Mouse (Mus musculus) MEL (cell line): ENCODE measurements around the gene Gpc1. TPM values are rescaled to one million over a fixed set of nuclear protein-coding genes. Genes with fewer than 3 reads are reported as not detected.

Experiments used
- DNase-seq: peaks from one replicate; pipeline ENCODE4 v3.0.0; 2011; ENCODE audit warnings: low read depth, low spot score
- H3K27ac ChIP-seq: 2 replicates; pipeline ENCODE4 v1.5.1; 2012; ENCODE audit warnings: low read depth, mild to moderate bottlenecking, control low read depth, low read length, moderate library complexity; ENCODE audit not compliant: control insufficient read depth
- H3K27me3 ChIP-seq, 2 experiments: fragments of 150-350 bp in 1 of 2; sonication (generic) in 1 of 2; 2 replicates each; pipeline ENCODE4 v1.6.1; 2012; ENCODE audit warnings: low read length in 2 of 2, mild to moderate bottlenecking in 2 of 2, improper control_type of control experiment in 1 of 2, moderate library complexity in 1 of 2; ENCODE audit not compliant: insufficient read depth in 2 of 2, control insufficient read depth in 1 of 2
- H3K36me3 ChIP-seq, 2 experiments: 2 replicates each; pipeline ENCODE4 v1.6.1; 2012 to 2014; ENCODE audit warnings: low read length in 2 of 2, improper control_type of control experiment in 1 of 2, inconsistent platforms in 1 of 2, mild to moderate bottlenecking in 1 of 2; ENCODE audit not compliant: insufficient read depth in 2 of 2, control insufficient read depth in 1 of 2
- H3K4me1 ChIP-seq, 2 experiments: fragments of 150-350 bp in 1 of 2; sonication (generic) in 1 of 2; 2 replicates each; pipeline ENCODE4 v1.6.1; 2012; ENCODE audit warnings: low read length in 2 of 2, improper control_type of control experiment in 1 of 2, mild to moderate bottlenecking in 1 of 2; ENCODE audit not compliant: insufficient read depth in 2 of 2, control insufficient read depth in 1 of 2
- H3K4me3 ChIP-seq, 2 experiments: fragments of 150-350 bp in 1 of 2; sonication (generic) in 1 of 2; 2 replicates each; pipeline ENCODE4 v1.5.1; 2012; ENCODE audit warnings: low read depth in 2 of 2, low read length in 2 of 2, mild to moderate bottlenecking in 2 of 2, moderate library complexity in 2 of 2, control low read depth in 1 of 2, improper control_type of control experiment in 1 of 2; ENCODE audit not compliant: control insufficient read depth in 1 of 2, insufficient read depth in 1 of 2
- H3K79me2 ChIP-seq: 2 replicates; pipeline ENCODE4 v1.6.1; 2012; ENCODE audit warnings: mild to moderate bottlenecking, low read length, moderate library complexity; ENCODE audit not compliant: control insufficient read depth, poor library complexity, insufficient read depth
- H3K9ac ChIP-seq: 2 replicates; pipeline ENCODE4 v1.6.1; 2012; ENCODE audit warnings: low read depth, mild to moderate bottlenecking, control low read depth, low read length, moderate library complexity; ENCODE audit not compliant: control insufficient read depth, poor library complexity, severe bottlenecking
- H3K9me3 ChIP-seq: fragments of 150-350 bp; sonication (generic); replicated peaks from 2 replicates; pipeline ENCODE4 v1.6.1; 2012; ENCODE audit warnings: mild to moderate bottlenecking, low read length, improper control_type of control experiment, moderate library complexity; ENCODE audit not compliant: insufficient read depth
- BHLHE40 ChIP-seq: IDR thresholded peaks from 2 replicates; pipeline ENCODE4 v1.6.1; 2012; ENCODE audit warnings: low read depth, mild to moderate bottlenecking, inconsistent platforms, low read length, improper control_type of control experiment, borderline replicate concordance
- CHD1 ChIP-seq: IDR thresholded peaks from 2 replicates; pipeline ENCODE4 v1.6.1; 2012; ENCODE audit warnings: low read depth, mild to moderate bottlenecking, inconsistent platforms, low read length, improper control_type of control experiment
- CTCF ChIP-seq, 3 experiments: IDR thresholded peaks in 2 of 3; conservative IDR thresholded peaks in 1 of 3; 2 replicates each; pipeline ENCODE4 v1.5.1; 2011 to 2012; ENCODE audit warnings: low read length in 3 of 3, low read depth in 2 of 3, mild to moderate bottlenecking in 2 of 3, improper control_type of control experiment in 1 of 3, inconsistent platforms in 1 of 3, mixed read lengths in 1 of 3, moderate library complexity in 1 of 3; ENCODE audit not compliant: control insufficient read depth in 1 of 3, insufficient read depth in 1 of 3, poor library complexity in 1 of 3, severe bottlenecking in 1 of 3
- E2F4 ChIP-seq: IDR thresholded peaks from 2 replicates; pipeline ENCODE4 v1.6.1; 2011; ENCODE audit warnings: low read depth, low read length, improper control_type of control experiment, borderline replicate concordance
- EP300 ChIP-seq, 2 experiments: IDR thresholded peaks; 2 replicates each; pipeline ENCODE4 v1.6.1; 2011; ENCODE audit warnings: improper control_type of control experiment in 2 of 2, low read length in 2 of 2, low read depth in 1 of 2, mild to moderate bottlenecking in 1 of 2
- HCFC1 ChIP-seq: IDR thresholded peaks from 2 replicates; pipeline ENCODE4 v1.6.1; 2012; ENCODE audit warnings: low read depth, mild to moderate bottlenecking, inconsistent platforms, low read length, improper control_type of control experiment, moderate library complexity
- JUND ChIP-seq: IDR thresholded peaks from 2 replicates; pipeline ENCODE4 v1.6.1; 2011; ENCODE audit warnings: low read depth, mild to moderate bottlenecking, improper control_type of control experiment, low read length
- MAX ChIP-seq: IDR thresholded peaks from 2 replicates; pipeline ENCODE4 v1.6.1; 2011; ENCODE audit warnings: low read length, improper control_type of control experiment
- MYB ChIP-seq: IDR thresholded peaks from 2 replicates; pipeline ENCODE4 v1.6.1; 2011; ENCODE audit warnings: mild to moderate bottlenecking, low read depth, low read length, improper control_type of control experiment
- MYC ChIP-seq: IDR thresholded peaks from 2 replicates; pipeline ENCODE4 v1.6.1; 2011; ENCODE audit warnings: low read depth, mild to moderate bottlenecking, low read length, improper control_type of control experiment, moderate library complexity
- NELFE ChIP-seq: IDR thresholded peaks from 2 replicates; pipeline ENCODE4 v1.6.1; 2011; ENCODE audit warnings: low read depth, low read length, improper control_type of control experiment
- POLR2AphosphoS5 ChIP-seq: IDR thresholded peaks from 2 replicates; pipeline ENCODE4 v1.6.1; 2012; ENCODE audit warnings: low read depth, borderline replicate concordance, mild to moderate bottlenecking, inconsistent platforms, low read length, moderate library complexity, mixed read lengths
- SIN3A ChIP-seq: IDR thresholded peaks from 2 replicates; pipeline ENCODE4 v1.6.1; 2012; ENCODE audit warnings: low read length, improper control_type of control experiment, inconsistent platforms
- SMC3 ChIP-seq: IDR thresholded peaks from 2 replicates; pipeline ENCODE4 v1.6.1; 2011; ENCODE audit warnings: low read depth, low read length, improper control_type of control experiment
- USF2 ChIP-seq, 2 experiments: IDR thresholded peaks; 2 replicates each; pipeline ENCODE4 v1.6.1; 2011 to 2012; ENCODE audit warnings: improper control_type of control experiment in 2 of 2, low read length in 2 of 2, borderline replicate concordance in 1 of 2, inconsistent platforms in 1 of 2, low read depth in 1 of 2, mild to moderate bottlenecking in 1 of 2; ENCODE audit not compliant: insufficient read depth in 1 of 2
- ZC3H11A ChIP-seq: IDR thresholded peaks from 2 replicates; pipeline ENCODE4 v1.6.1; 2012; ENCODE audit warnings: low read depth, mild to moderate bottlenecking, inconsistent platforms, low read length, improper control_type of control experiment
- ZMIZ1 ChIP-seq: IDR thresholded peaks from 2 replicates; pipeline ENCODE4 v1.6.1; 2012; ENCODE audit warnings: low read depth, mild to moderate bottlenecking, inconsistent platforms, low read length, improper control_type of control experiment, moderate library complexity
- polyA plus RNA-seq, 2 experiments: library from polyadenylated mRNA; stranded (reverse) in 1 of 2; unstranded in 1 of 2; fragments of >175 nt in 1 of 2; fragments of >200 nt in 1 of 2; gene quantifications; 2 replicates each; pipeline versions ENCODE4 v1.2.1 to v1.2.4; 2012; ENCODE audit warnings: low replicate concordance in 2 of 2, low read depth in 1 of 2; ENCODE audit not compliant: insufficient read length in 2 of 2, insufficient read depth in 1 of 2, missing spikeins in 1 of 2
- total RNA-seq: library from RNA; depleted of rRNA; stranded (reverse); fragments of 300-350 nt; gene quantifications from 2 replicates; pipeline ENCODE4 v1.2.3, GENCODE M21; 2012

Gene Gpc1
- total and polyA plus RNA-seq, 3 experiments: 0.23 to 3.6 TPM; not detected in 1

- no peak for DNase-seq
- H3K9me3 ChIP-seq: no peaks in the 10 kb centered on the region
- H3K27ac ChIP-seq: no peak overlapping the region
- H3K79me2 ChIP-seq: no peaks in the 10 kb centered on the region
- no peaks in the 10 kb centered on the region for H3K27me3 ChIP-seq
- H3K4me3 ChIP-seq: no peak overlapping the region
- H3K9ac ChIP-seq: no peak overlapping the region
- TF ChIP-seq MYB: no peak
- TF ChIP-seq ZMIZ1: no peak
- TF ChIP-seq CTCF (IDR thresholded peaks at IDR 0.05 in 2 of 3, conservative IDR thresholded peaks at IDR 0.05 in 1 of 3; ENCODE audit: control insufficient read depth in 1 of 3, insufficient read depth in 1 of 3, low read depth in 2 of 3, low read length in 3 of 3, poor library complexity in 1 of 3, severe bottlenecking in 1 of 3): no peak
- no peak for TF ChIP-seq CHD1
- TF ChIP-seq JUND: no peak
- no peak for TF ChIP-seq EP300 (IDR thresholded peaks at IDR 0.05; ENCODE audit: low read depth in 1 of 2, low read length in 2 of 2)
- TF ChIP-seq USF2 (IDR thresholded peaks at IDR 0.05; ENCODE audit: borderline replicate concordance in 1 of 2, insufficient read depth in 1 of 2, low read depth in 1 of 2, low read length in 2 of 2): no peak
- TF ChIP-seq POLR2AphosphoS5: no peak
- TF ChIP-seq ZC3H11A: no peak
- no peak for TF ChIP-seq SMC3
- TF ChIP-seq MYC: no peak
- no peak for TF ChIP-seq E2F4
- TF ChIP-seq MAX: no peak
- no peak for TF ChIP-seq NELFE
- no peak for TF ChIP-seq SIN3A
- no peak for TF ChIP-seq BHLHE40
- TF ChIP-seq HCFC1: no peak
- H3K4me1 ChIP-seq: no peaks in the 10 kb centered on the region
- H3K36me3 ChIP-seq: no peaks in the 10 kb centered on the region
Observed at GRCm38 (mm10) chr1:92793781-92794180, 37.7 kb upstream of the Gpc1 start.

GRCm38 (mm10) chr1:92798425-92798824, 33.0 kb upstream of the Gpc1 start:
- no peaks in the 10 kb centered on the region for H3K79me2 ChIP-seq
- no peaks in the 10 kb centered on the region for H3K4me1 ChIP-seq
- no peaks in the 10 kb centered on the region for H3K36me3 ChIP-seq
- H3K27ac ChIP-seq: no peak overlapping the region
- H3K9me3 ChIP-seq: no peaks in the 10 kb centered on the region
- H3K27me3 ChIP-seq: no peaks in the 10 kb centered on the region
- no peak overlapping the region for H3K9ac ChIP-seq
- TF ChIP-seq MAX (no peak), HCFC1 (no peak), E2F4 (no peak)
- DNase-seq: no peak
- no peak overlapping the region for H3K4me3 ChIP-seq
